Mouse (Mus musculus): ENCODE results near the gene Zfp808. TPM values are rescaled to one million over a fixed set of nuclear protein-coding genes. Genes with fewer than 3 reads are reported as not detected.
"Not testable (repeated sequence)": the region's sequence is repeated elsewhere in the genome, so short reads cannot be mapped to it uniquely, and the experiment has no call there.

The Zfp808 gene
- polyA plus RNA-seq (2012; rRNA removed) (5.1 and 9.5 TPM in 2 replicates), polyA plus RNA-seq (2014; fragmentation: Nextera tagmentation; extraction: Ambion mirVana) (8.4 and 10.6 TPM in 2 replicates)

DNA sequence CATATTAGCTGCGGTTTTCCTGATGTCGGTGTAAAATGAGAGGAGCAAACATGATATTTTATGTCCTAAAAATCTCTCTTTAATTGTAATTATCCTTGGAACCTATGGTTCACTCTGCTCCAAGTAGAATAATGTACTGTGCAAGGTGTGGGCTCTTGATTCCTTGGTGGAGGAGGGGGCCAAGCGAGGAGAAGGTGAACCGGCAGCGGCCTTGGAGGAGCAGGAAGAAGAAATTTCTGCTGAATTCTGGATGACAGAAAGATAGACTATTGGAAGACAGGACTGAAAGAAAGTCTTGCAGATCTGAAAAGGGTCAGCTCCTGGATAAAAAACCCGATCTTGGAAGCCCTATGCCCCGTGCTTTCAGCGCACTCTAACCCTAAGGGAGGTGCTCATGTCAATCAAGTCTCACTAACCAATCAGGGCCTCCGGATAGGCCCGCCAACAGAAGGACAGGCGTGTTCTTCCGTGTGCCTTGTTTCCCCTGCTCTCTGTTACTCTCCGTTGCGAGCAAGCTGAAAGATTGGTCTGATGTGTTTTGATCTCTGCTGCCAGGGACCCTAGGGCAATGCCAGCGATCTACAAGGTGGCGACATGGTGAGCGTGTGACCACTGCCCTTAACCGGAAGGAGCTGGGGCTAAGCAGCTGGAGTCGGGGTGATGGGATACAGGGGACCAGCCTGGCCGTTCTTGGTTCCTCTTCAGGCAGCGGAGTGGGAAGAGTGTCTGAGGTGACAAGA is at the start of gene Zfp808:
TSS of gene Zfp808 (plus strand) at position 455 of the 740 bp plus-strand sequence.
- not testable (repeated sequence) for H3K36me3 ChIP-seq (ENCODE audit: control insufficient read depth, insufficient read depth, low read length); H3K27ac ChIP-seq (replicated peaks; ENCODE audit: low read depth, low read length); H3K4me1 ChIP-seq (ENCODE audit: control insufficient read depth, insufficient read depth, low read length); H3K9me3 ChIP-seq (ENCODE audit: control insufficient read depth, low read length); H3K27me3 ChIP-seq (ENCODE audit: control insufficient read depth, insufficient read depth, low read length)
- DNase-seq (ENCODE audit: low spot score) (peak; percentile 43), ATAC-seq (ENCODE audit: low FRiP score, low read depth) (peak; percentile 63)
- Histone ChIP-seq H3K4me3 (replicated peaks; ENCODE audit: low read length) (peak within 1 kb of the TSS; percentile 50), H3K4me2 (replicated peaks; ENCODE audit: low read depth, low read length, severe bottlenecking) (peak within 1 kb of the TSS; percentile 40), H3K9ac (ENCODE audit: low read depth, low read length, severe bottlenecking) (peak within 1 kb of the TSS; percentile 64)
- WGBS: 2% methylated on average over 18 of the region's 21 CpGs

DNA sequence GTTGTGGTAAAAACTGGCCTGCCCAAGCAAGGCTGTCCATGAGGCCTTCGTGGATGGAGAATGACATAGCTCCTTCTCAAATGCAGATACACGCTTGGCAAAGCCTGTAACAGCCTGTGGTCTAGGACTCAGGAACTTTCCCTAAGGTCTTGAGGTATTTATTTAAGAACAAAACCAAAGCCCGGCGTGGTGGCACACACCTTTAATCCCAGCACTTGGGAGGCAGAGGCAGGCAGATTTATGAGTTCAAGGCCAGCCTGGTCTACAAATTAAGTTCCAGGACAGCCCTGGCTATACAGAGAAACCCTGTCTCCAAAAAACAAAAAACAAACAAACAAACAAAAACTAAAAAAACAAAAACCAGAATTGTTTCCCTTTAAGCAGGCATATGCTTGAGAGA is 30.9 kb upstream of the Zfp808 start:
- not testable (repeated sequence) for H3K4me2 ChIP-seq (replicated peaks; ENCODE audit: low read depth, low read length, severe bottlenecking); H3K4me3 ChIP-seq (replicated peaks; ENCODE audit: low read length); DNase-seq (ENCODE audit: low spot score); H3K36me3 ChIP-seq (ENCODE audit: control insufficient read depth, insufficient read depth, low read length); ATAC-seq (ENCODE audit: low FRiP score, low read depth); H3K27me3 ChIP-seq (ENCODE audit: control insufficient read depth, insufficient read depth, low read length); H3K4me1 ChIP-seq (ENCODE audit: control insufficient read depth, insufficient read depth, low read length); H3K9ac ChIP-seq (ENCODE audit: low read depth, low read length, severe bottlenecking); H3K9me3 ChIP-seq (ENCODE audit: control insufficient read depth, low read length); H3K27ac ChIP-seq (replicated peaks; ENCODE audit: low read depth, low read length)
- WGBS: 71% methylated on average over 4 of the region's 4 CpGs

DNA sequence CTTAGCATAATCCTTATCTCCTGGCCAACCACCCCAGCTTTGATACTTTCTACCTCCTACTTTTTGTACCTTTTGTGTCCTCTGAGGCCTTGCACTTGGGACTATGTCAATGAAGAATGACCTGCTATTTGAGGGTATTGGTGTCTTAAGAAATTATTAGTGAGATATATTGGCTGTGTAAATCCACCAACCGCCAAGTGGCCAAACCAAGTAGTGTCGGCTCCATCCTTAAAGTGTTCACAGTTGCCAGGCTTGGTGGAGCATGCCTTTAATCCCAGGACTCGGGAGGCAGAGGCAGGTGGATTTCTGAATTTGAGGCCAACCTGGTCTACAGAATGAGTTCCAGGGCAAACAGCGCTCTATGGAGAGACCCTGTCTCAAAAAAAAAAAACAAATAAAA is 30.2 kb upstream of the Zfp808 start:
- not testable (repeated sequence) for ATAC-seq (ENCODE audit: low FRiP score, low read depth); H3K4me3 ChIP-seq (replicated peaks; ENCODE audit: low read length); H3K4me1 ChIP-seq (ENCODE audit: control insufficient read depth, insufficient read depth, low read length); DNase-seq (ENCODE audit: low spot score); H3K9me3 ChIP-seq (ENCODE audit: control insufficient read depth, low read length); H3K4me2 ChIP-seq (replicated peaks; ENCODE audit: low read depth, low read length, severe bottlenecking); H3K27me3 ChIP-seq (ENCODE audit: control insufficient read depth, insufficient read depth, low read length); H3K27ac ChIP-seq (replicated peaks; ENCODE audit: low read depth, low read length); H3K36me3 ChIP-seq (ENCODE audit: control insufficient read depth, insufficient read depth, low read length); H3K9ac ChIP-seq (ENCODE audit: low read depth, low read length, severe bottlenecking)
- WGBS: 90% methylated on average over 4 of the region's 4 CpGs

- H3K9me3 ChIP-seq (ENCODE audit: control insufficient read depth, low read length); H3K4me1 ChIP-seq (ENCODE audit: control insufficient read depth, insufficient read depth, low read length); DNase-seq (ENCODE audit: low spot score); H3K4me2 ChIP-seq (replicated peaks; ENCODE audit: low read depth, low read length, severe bottlenecking); ATAC-seq (ENCODE audit: low FRiP score, low read depth); H3K36me3 ChIP-seq (ENCODE audit: control insufficient read depth, insufficient read depth, low read length); H3K4me3 ChIP-seq (replicated peaks; ENCODE audit: low read length); H3K9ac ChIP-seq (ENCODE audit: low read depth, low read length, severe bottlenecking); H3K27ac ChIP-seq (replicated peaks; ENCODE audit: low read depth, low read length); H3K27me3 ChIP-seq (ENCODE audit: control insufficient read depth, insufficient read depth, low read length): not testable (repeated sequence)
- WGBS: 79% methylated on average over 1 of the region's 1 CpGs
Observed at GRCm38 (mm10) chr13:62102368-62102767, 27.3 kb upstream of the Zfp808 start.

- H3K27me3 ChIP-seq (ENCODE audit: control insufficient read depth, insufficient read depth, low read length); ATAC-seq (ENCODE audit: low FRiP score, low read depth); H3K36me3 ChIP-seq (ENCODE audit: control insufficient read depth, insufficient read depth, low read length); H3K9ac ChIP-seq (ENCODE audit: low read depth, low read length, severe bottlenecking); H3K4me2 ChIP-seq (replicated peaks; ENCODE audit: low read depth, low read length, severe bottlenecking); H3K4me1 ChIP-seq (ENCODE audit: control insufficient read depth, insufficient read depth, low read length); H3K4me3 ChIP-seq (replicated peaks; ENCODE audit: low read length); DNase-seq (ENCODE audit: low spot score); H3K27ac ChIP-seq (replicated peaks; ENCODE audit: low read depth, low read length); H3K9me3 ChIP-seq (ENCODE audit: control insufficient read depth, low read length): not testable (repeated sequence)
- WGBS: 30% methylated on average over 2 of the region's 2 CpGs
Observed at GRCm38 (mm10) chr13:62115861-62116260, 13.8 kb upstream of the Zfp808 start.

DNA sequence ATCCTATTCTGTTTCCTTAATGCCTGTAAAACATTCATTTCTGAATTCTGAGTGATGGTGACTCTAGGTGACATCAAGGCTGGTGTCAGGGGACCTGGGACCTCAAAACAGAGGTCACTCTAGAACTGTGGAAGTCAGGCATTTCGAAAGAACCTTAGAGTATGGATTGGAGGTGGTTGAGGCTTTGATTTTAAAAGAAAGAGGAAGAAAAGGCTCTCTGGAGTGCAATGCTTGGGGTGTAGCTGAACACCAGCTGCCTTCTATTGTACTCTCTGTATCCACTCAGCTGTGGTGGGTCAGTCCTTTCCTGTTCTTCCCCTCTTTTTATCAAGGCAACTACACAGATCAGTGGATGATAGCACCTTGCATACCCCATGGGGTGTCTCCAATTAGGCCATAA is 8.1 kb upstream of the Zfp808 start:
- H3K4me2 ChIP-seq (replicated peaks; ENCODE audit: low read depth, low read length, severe bottlenecking); H3K4me3 ChIP-seq (replicated peaks; ENCODE audit: low read length); H3K9ac ChIP-seq (ENCODE audit: low read depth, low read length, severe bottlenecking); H3K27ac ChIP-seq (replicated peaks; ENCODE audit: low read depth, low read length); H3K27me3 ChIP-seq (ENCODE audit: control insufficient read depth, insufficient read depth, low read length); DNase-seq (ENCODE audit: low spot score); H3K36me3 ChIP-seq (ENCODE audit: control insufficient read depth, insufficient read depth, low read length); H3K9me3 ChIP-seq (ENCODE audit: control insufficient read depth, low read length); H3K4me1 ChIP-seq (ENCODE audit: control insufficient read depth, insufficient read depth, low read length); ATAC-seq (ENCODE audit: low FRiP score, low read depth): not testable (repeated sequence)
- WGBS: 85% methylated on average over 1 of the region's 1 CpGs

GRCm38 (mm10) chr13:62181835-62182755 is 52.4 kb downstream of the Zfp808 start:
- not testable (repeated sequence) for H3K27me3 ChIP-seq (ENCODE audit: control insufficient read depth, insufficient read depth, low read length); ATAC-seq (ENCODE audit: low FRiP score, low read depth); H3K4me3 ChIP-seq (replicated peaks; ENCODE audit: low read length); H3K9ac ChIP-seq (ENCODE audit: low read depth, low read length, severe bottlenecking); DNase-seq (ENCODE audit: low spot score); H3K27ac ChIP-seq (replicated peaks; ENCODE audit: low read depth, low read length); H3K4me2 ChIP-seq (replicated peaks; ENCODE audit: low read depth, low read length, severe bottlenecking); H3K36me3 ChIP-seq (ENCODE audit: control insufficient read depth, insufficient read depth, low read length); H3K4me1 ChIP-seq (ENCODE audit: control insufficient read depth, insufficient read depth, low read length); H3K9me3 ChIP-seq (ENCODE audit: control insufficient read depth, low read length)
- WGBS: 77% methylated on average over 2 of the region's 2 CpGs
